Mouse (Mus musculus) MEL (cell line): Measurements from ENCODE around the gene Slc16a10. TPM values are rescaled to one million over a fixed set of nuclear protein-coding genes. Genes with fewer than 3 reads are reported as not detected.

Source experiments
- DNase-seq: peaks from one replicate; pipeline ENCODE4 v3.0.0; 2011; ENCODE audit warnings: low read depth, low spot score
- H3K27ac ChIP-seq: 2 replicates; pipeline ENCODE4 v1.5.1; 2012; ENCODE audit warnings: low read depth, mild to moderate bottlenecking, control low read depth, low read length, moderate library complexity; ENCODE audit not compliant: control insufficient read depth
- H3K27me3 ChIP-seq, 2 experiments: fragments of 150-350 bp in 1 of 2; sonication (generic) in 1 of 2; 2 replicates each; pipeline ENCODE4 v1.6.1; 2012; ENCODE audit warnings: low read length in 2 of 2, mild to moderate bottlenecking in 2 of 2, improper control_type of control experiment in 1 of 2, moderate library complexity in 1 of 2; ENCODE audit not compliant: insufficient read depth in 2 of 2, control insufficient read depth in 1 of 2
- H3K36me3 ChIP-seq, 2 experiments: 2 replicates each; pipeline ENCODE4 v1.6.1; 2012 to 2014; ENCODE audit warnings: low read length in 2 of 2, improper control_type of control experiment in 1 of 2, inconsistent platforms in 1 of 2, mild to moderate bottlenecking in 1 of 2; ENCODE audit not compliant: insufficient read depth in 2 of 2, control insufficient read depth in 1 of 2
- H3K4me1 ChIP-seq, 2 experiments: fragments of 150-350 bp in 1 of 2; sonication (generic) in 1 of 2; 2 replicates each; pipeline ENCODE4 v1.6.1; 2012; ENCODE audit warnings: low read length in 2 of 2, improper control_type of control experiment in 1 of 2, mild to moderate bottlenecking in 1 of 2; ENCODE audit not compliant: insufficient read depth in 2 of 2, control insufficient read depth in 1 of 2
- H3K4me3 ChIP-seq, 2 experiments: fragments of 150-350 bp in 1 of 2; sonication (generic) in 1 of 2; 2 replicates each; pipeline ENCODE4 v1.5.1; 2012; ENCODE audit warnings: low read depth in 2 of 2, low read length in 2 of 2, mild to moderate bottlenecking in 2 of 2, moderate library complexity in 2 of 2, control low read depth in 1 of 2, improper control_type of control experiment in 1 of 2; ENCODE audit not compliant: control insufficient read depth in 1 of 2, insufficient read depth in 1 of 2
- H3K79me2 ChIP-seq: 2 replicates; pipeline ENCODE4 v1.6.1; 2012; ENCODE audit warnings: mild to moderate bottlenecking, low read length, moderate library complexity; ENCODE audit not compliant: control insufficient read depth, poor library complexity, insufficient read depth
- H3K9ac ChIP-seq: 2 replicates; pipeline ENCODE4 v1.6.1; 2012; ENCODE audit warnings: low read depth, mild to moderate bottlenecking, control low read depth, low read length, moderate library complexity; ENCODE audit not compliant: control insufficient read depth, poor library complexity, severe bottlenecking
- H3K9me3 ChIP-seq: fragments of 150-350 bp; sonication (generic); replicated peaks from 2 replicates; pipeline ENCODE4 v1.6.1; 2012; ENCODE audit warnings: mild to moderate bottlenecking, low read length, improper control_type of control experiment, moderate library complexity; ENCODE audit not compliant: insufficient read depth
- BHLHE40 ChIP-seq: IDR thresholded peaks from 2 replicates; pipeline ENCODE4 v1.6.1; 2012; ENCODE audit warnings: low read depth, mild to moderate bottlenecking, inconsistent platforms, low read length, improper control_type of control experiment, borderline replicate concordance
- CHD1 ChIP-seq: IDR thresholded peaks from 2 replicates; pipeline ENCODE4 v1.6.1; 2012; ENCODE audit warnings: low read depth, mild to moderate bottlenecking, inconsistent platforms, low read length, improper control_type of control experiment
- CHD2 ChIP-seq: IDR thresholded peaks from 2 replicates; pipeline ENCODE4 v1.6.1; 2011; ENCODE audit warnings: low read length, improper control_type of control experiment
- E2F4 ChIP-seq: IDR thresholded peaks from 2 replicates; pipeline ENCODE4 v1.6.1; 2011; ENCODE audit warnings: low read depth, low read length, improper control_type of control experiment, borderline replicate concordance
- GABPA ChIP-seq: IDR thresholded peaks from 2 replicates; pipeline ENCODE4 v1.6.1; 2012; ENCODE audit warnings: low read depth, mild to moderate bottlenecking, inconsistent platforms, low read length, improper control_type of control experiment, moderate library complexity
- HCFC1 ChIP-seq: IDR thresholded peaks from 2 replicates; pipeline ENCODE4 v1.6.1; 2012; ENCODE audit warnings: low read depth, mild to moderate bottlenecking, inconsistent platforms, low read length, improper control_type of control experiment, moderate library complexity
- JUND ChIP-seq: IDR thresholded peaks from 2 replicates; pipeline ENCODE4 v1.6.1; 2011; ENCODE audit warnings: low read depth, mild to moderate bottlenecking, improper control_type of control experiment, low read length
- MAFK ChIP-seq: IDR thresholded peaks from 2 replicates; pipeline ENCODE4 v1.6.1; 2011; ENCODE audit warnings: low read depth, mild to moderate bottlenecking, low read length, improper control_type of control experiment, borderline replicate concordance
- MAX ChIP-seq: IDR thresholded peaks from 2 replicates; pipeline ENCODE4 v1.6.1; 2011; ENCODE audit warnings: low read length, improper control_type of control experiment
- MYC ChIP-seq: IDR thresholded peaks from 2 replicates; pipeline ENCODE4 v1.6.1; 2011; ENCODE audit warnings: low read depth, mild to moderate bottlenecking, low read length, improper control_type of control experiment, moderate library complexity
- NELFE ChIP-seq: IDR thresholded peaks from 2 replicates; pipeline ENCODE4 v1.6.1; 2011; ENCODE audit warnings: low read depth, low read length, improper control_type of control experiment
- POLR2A ChIP-seq, 2 experiments: IDR thresholded peaks; 2 replicates each; pipeline ENCODE4 v1.6.1; 2011 to 2012; ENCODE audit warnings: low read length in 2 of 2, mild to moderate bottlenecking in 2 of 2, control low read depth in 1 of 2, improper control_type of control experiment in 1 of 2, low read depth in 1 of 2, moderate library complexity in 1 of 2; ENCODE audit not compliant: control insufficient read depth in 1 of 2, insufficient read depth in 1 of 2, poor library complexity in 1 of 2
- POLR2AphosphoS2 ChIP-seq: IDR thresholded peaks from 2 replicates; pipeline ENCODE4 v1.6.1; 2011; ENCODE audit warnings: low read length, improper control_type of control experiment
- RAD21 ChIP-seq: IDR thresholded peaks from 2 replicates; pipeline ENCODE4 v1.6.1; 2011; ENCODE audit warnings: mild to moderate bottlenecking, low read depth, low read length, improper control_type of control experiment
- SIN3A ChIP-seq: IDR thresholded peaks from 2 replicates; pipeline ENCODE4 v1.6.1; 2012; ENCODE audit warnings: low read length, improper control_type of control experiment, inconsistent platforms
- SMC3 ChIP-seq: IDR thresholded peaks from 2 replicates; pipeline ENCODE4 v1.6.1; 2011; ENCODE audit warnings: low read depth, low read length, improper control_type of control experiment
- TAL1 ChIP-seq: IDR thresholded peaks from 2 replicates; pipeline ENCODE4 v1.6.1; 2012; ENCODE audit warnings: mild to moderate bottlenecking, inconsistent platforms, low read length, moderate library complexity, mixed read lengths
- UBTF ChIP-seq: IDR thresholded peaks from 2 replicates; pipeline ENCODE4 v1.6.1; 2012; ENCODE audit warnings: low read depth, mild to moderate bottlenecking, inconsistent platforms, low read length, improper control_type of control experiment, moderate library complexity, borderline replicate concordance; ENCODE audit not compliant: insufficient read depth
- ZKSCAN1 ChIP-seq: IDR thresholded peaks from 2 replicates; pipeline ENCODE4 v1.6.1; 2012; ENCODE audit warnings: low read depth, mild to moderate bottlenecking, inconsistent platforms, low read length, improper control_type of control experiment, moderate library complexity
- ZMIZ1 ChIP-seq: IDR thresholded peaks from 2 replicates; pipeline ENCODE4 v1.6.1; 2012; ENCODE audit warnings: low read depth, mild to moderate bottlenecking, inconsistent platforms, low read length, improper control_type of control experiment, moderate library complexity
- ZNF384 ChIP-seq: IDR thresholded peaks from 2 replicates; pipeline ENCODE4 v1.6.1; 2012; ENCODE audit warnings: low read depth, mild to moderate bottlenecking, inconsistent platforms, low read length, improper control_type of control experiment
- polyA plus RNA-seq, 2 experiments: library from polyadenylated mRNA; stranded (reverse) in 1 of 2; unstranded in 1 of 2; fragments of >175 nt in 1 of 2; fragments of >200 nt in 1 of 2; gene quantifications; 2 replicates each; pipeline versions ENCODE4 v1.2.1 to v1.2.4; 2012; ENCODE audit warnings: low replicate concordance in 2 of 2, low read depth in 1 of 2; ENCODE audit not compliant: insufficient read length in 2 of 2, insufficient read depth in 1 of 2, missing spikeins in 1 of 2
- total RNA-seq: library from RNA; depleted of rRNA; stranded (reverse); fragments of 300-350 nt; gene quantifications from 2 replicates; pipeline ENCODE4 v1.2.3, GENCODE M21; 2012

Slc16a10 gene
- total and polyA plus RNA-seq, 3 experiments, result 13.2 to 17.9 TPM; not detected in 1

DNA sequence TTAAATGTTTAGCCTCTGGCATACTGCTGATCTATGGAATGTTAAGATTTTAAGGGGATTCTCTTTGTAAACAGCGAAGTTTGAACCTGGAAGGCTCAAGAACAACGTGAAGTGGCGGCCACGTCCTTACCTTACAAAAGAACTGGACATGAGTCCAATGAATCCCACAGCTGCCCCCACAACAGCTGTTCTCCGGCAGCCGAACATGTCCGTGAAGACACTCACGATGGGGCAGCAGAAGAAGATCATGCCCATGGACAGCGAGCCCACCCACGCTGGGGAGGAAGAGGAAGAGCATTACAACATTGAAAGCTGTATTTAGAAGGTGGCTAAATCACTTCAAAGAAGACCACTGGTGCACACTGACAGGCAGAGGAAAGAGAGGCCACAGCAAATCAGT lies 61.5 kb downstream of the Slc16a10 start:
- Histone ChIP-seq H3K79me2 (no peaks in the 10 kb centered on the region), H3K36me3 (peaks cover 0 to 12% of the 10 kb centered on the region in 2 experiments; a peak in 1 of 4 replicates), H3K27me3 (no peaks in the 10 kb centered on the region), H3K9me3 (no peaks in the 10 kb centered on the region), H3K9ac (no peak overlapping the region)
- no peak for TF ChIP-seq SMC3
- TF ChIP-seq ZNF384, result no peak
- TF ChIP-seq UBTF, result no peak
- no peak for TF ChIP-seq ZMIZ1
- no peak for TF ChIP-seq SIN3A
- TF ChIP-seq, all 39 proteins: peak for 0
- Histone ChIP-seq H3K4me3 (no peak overlapping the region), H3K27ac (no peak overlapping the region), H3K4me1 (peaks cover 7 to 10% of the 10 kb centered on the region in 2 experiments; a peak in 3 of 4 replicates)
- no peak for DNase-seq

DNA sequence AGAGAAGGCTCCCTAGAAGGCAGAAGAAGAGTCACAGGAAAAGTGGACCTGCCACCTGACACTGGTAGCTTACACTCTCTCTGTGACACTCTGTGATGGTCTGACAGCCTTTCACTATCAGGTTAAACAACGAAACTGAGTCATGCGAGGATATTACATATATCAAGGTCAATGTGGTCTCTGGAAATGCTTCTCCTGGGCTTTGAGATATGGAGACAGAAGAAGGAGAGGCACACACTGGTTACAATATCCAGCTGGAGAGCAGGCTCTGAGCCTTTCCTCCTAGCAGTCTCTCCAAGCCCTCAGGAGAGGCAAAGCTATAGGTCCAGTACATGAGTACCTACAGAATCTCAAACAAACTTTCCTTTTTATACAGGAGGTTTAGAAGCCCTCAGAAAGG lies 62.8 kb downstream of the Slc16a10 start:
- H3K36me3 ChIP-seq, result peaks cover 0 to 3% of the 10 kb centered on the region in 2 experiments; a peak in 1 of 4 replicates
- no peak overlapping the region for H3K27ac ChIP-seq
- H3K9ac ChIP-seq, result no peak overlapping the region
- no peak overlapping the region for H3K4me3 ChIP-seq
- H3K79me2 ChIP-seq, result no peaks in the 10 kb centered on the region
- H3K27me3 ChIP-seq, result no peaks in the 10 kb centered on the region
- no peaks in the 10 kb centered on the region for H3K9me3 ChIP-seq
- DNase-seq, result no peak
- TF ChIP-seq RAD21 (no peak), CHD2 (no peak), ZMIZ1 (no peak), JUND (no peak), TAL1 (no peak), POLR2AphosphoS2 (no peak), POLR2A (IDR thresholded peaks at IDR 0.05; ENCODE audit: control insufficient read depth in 1 of 2, insufficient read depth in 1 of 2, low read depth in 1 of 2, low read length in 2 of 2, poor library complexity in 1 of 2) (no peak), MYC (no peak), HCFC1 (no peak), NELFE (no peak), GABPA (no peak), BHLHE40 (no peak), UBTF (no peak), MAX (no peak), SMC3 (no peak), E2F4 (no peak), MAFK (no peak), ZKSCAN1 (no peak), CHD1 (no peak)
- H3K4me1 ChIP-seq, result no peaks in the 10 kb centered on the region; a peak in 1 of 4 replicates
